Mouse (Mus musculus): Measurements from ENCODE around the gene Tmem211.

Tmem211 gene

GRCm38 (mm10) chr5:113212156-113212835 lies 14.4 kb upstream of the Tmem211 start:
- DNase-seq (ENCODE audit: low read depth, low spot score), result no peak

DNA sequence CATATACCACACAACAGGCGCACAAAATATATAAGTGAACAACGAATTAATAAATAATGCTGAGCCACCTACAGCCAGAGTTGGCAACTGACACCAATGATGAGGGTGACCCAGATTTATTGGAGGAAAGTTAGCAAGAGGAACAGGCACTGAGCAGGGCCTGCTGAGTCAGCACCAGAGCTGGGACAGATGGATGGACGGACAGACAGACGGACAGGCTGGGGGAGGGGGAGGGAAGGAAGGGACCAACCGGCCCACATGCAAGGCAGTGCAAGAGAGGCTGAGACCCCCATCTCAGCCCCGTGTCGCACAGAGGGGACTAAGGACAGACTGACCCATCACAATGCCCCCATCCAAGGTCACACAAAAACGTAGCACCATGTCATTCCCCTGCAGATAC lies 12.7 kb upstream of the Tmem211 start:
- DNase-seq (ENCODE audit: low read depth, low spot score), result no peak

DNA sequence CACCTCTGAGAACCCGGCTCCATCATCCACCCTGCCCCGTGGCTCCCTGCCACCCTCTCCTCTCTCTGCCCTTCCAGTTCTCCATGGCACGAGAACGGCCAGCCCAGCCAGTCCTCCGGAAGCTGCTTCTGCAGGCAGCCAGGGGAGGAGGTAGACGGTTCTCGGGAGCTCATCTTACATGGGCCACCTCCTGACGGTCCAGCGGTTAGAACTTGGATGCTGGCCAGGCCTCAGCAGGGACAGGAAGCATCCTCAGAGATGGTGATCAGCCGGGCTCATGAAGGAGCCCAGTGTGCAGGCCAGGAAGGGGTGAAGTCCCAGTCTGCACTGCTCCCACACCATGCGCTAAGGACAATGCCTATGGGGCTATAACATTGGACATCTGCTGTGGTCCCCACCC lies 12.3 kb upstream of the Tmem211 start:
- DNase-seq (ENCODE audit: low read depth, low spot score), result no peak

- no peak for DNase-seq (ENCODE audit: low read depth, low spot score)
These were observed 11.1 kb upstream of the Tmem211 start for GRCm38 (mm10) chr5:113215610-113216011.

- DNase-seq (ENCODE audit: low read depth, low spot score), result no peak
These were observed 10.3 kb upstream of the Tmem211 start for GRCm38 (mm10) chr5:113216328-113216960.

- no peak for DNase-seq (ENCODE audit: low read depth, low spot score)
These were observed 9.6 kb upstream of the Tmem211 start for GRCm38 (mm10) chr5:113217076-113217475.

DNA sequence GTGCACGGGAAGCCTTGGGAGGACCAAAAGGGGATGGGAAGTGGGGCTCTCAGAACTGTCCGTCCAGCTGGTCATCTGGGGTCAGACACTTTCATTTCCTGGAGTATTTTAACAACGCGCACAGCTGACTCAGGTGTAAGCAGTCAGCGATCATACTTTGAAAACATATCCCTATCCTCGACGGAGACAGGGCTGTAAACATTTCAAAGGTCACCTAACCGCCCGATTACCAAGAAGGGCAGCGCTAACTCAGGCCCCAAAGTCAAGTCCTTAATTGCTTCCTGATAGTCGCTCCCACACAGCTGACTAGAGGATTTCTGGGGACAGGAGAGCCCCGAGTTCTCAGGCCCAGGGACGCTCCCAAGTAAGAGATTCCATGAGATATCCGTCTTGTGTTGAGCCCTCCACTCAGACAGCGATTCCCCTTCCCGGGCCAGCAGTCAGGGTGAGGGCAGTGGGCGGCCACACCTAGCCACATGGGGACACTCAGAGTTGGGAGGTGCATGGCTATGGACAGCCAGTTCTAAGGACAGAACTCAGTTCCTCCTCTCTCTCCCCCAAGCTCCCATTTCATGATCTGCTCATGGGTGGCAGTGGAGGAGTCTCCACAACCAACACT lies 8.0 kb upstream of the Tmem211 start:
- no peak for DNase-seq (ENCODE audit: low read depth, low spot score)

- no peak for DNase-seq (ENCODE audit: low read depth, low spot score)
These were observed 7.3 kb upstream of the Tmem211 start for GRCm38 (mm10) chr5:113219450-113219849.

DNA sequence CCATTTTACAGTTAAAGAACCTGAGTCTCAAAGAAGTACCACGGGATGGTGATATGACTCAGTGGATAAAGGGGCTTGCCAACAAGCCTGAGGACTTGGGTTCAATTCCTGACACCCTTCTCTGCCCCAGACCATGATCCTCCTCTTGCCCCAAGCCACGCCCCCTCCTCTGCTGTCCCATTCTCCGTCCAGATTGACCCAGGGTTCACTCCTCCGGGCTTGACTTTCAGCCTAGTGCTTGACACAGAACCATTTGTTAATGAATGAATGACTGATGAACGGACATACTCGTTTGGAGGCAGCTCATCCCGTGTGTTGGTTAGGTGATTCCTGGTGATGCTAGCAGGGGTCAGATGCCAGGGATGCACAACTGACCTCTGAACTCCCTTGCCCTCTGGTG lies 6.8 kb upstream of the Tmem211 start:
- no peak for DNase-seq (ENCODE audit: low read depth, low spot score)

GRCm38 (mm10) chr5:113220383-113221146 lies 6.1 kb upstream of the Tmem211 start:
- no peak for DNase-seq (ENCODE audit: low read depth, low spot score)

DNA sequence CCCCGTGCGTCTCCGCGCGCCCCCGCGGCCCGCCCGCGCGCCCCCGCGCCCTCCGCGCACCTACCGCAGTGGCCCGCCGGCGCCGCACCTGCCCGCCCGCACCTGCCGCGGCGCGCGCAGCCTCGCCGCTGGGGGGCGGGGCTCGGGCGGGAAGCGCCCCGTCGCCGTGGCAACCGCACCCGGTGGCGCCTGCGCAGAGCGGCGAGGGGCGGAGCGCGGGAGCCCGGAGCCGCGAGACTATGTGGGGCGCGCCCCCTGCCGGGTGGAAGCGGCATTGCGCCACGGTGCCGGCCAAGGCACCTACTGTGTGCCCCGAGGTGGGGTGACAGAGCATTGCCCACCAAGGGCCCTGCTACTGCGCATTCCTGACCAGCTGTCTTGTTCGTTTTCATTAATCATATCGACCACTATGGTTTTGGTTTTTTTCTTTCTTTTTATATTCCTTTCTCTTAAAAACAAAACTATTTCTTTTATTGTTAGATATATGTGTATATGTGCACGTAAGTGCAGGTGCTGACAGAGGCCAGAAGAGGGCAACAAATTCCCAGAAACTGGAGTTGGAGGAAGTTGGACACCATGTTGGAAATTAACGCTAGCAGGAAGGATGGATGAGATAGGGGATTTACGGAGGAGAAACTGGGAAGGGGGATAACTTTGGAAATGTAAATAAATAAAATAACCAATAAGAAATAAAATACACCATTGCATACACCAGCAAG lies 5.4 kb upstream of the Tmem211 start, which contains the start of gene 2900026A02Rik:
Gene 2900026A02Rik (minus strand): TSS at position 90 of the 719 bp plus-strand sequence.
- DNase-seq (ENCODE audit: low read depth, low spot score), result peak; percentile 71

DNA sequence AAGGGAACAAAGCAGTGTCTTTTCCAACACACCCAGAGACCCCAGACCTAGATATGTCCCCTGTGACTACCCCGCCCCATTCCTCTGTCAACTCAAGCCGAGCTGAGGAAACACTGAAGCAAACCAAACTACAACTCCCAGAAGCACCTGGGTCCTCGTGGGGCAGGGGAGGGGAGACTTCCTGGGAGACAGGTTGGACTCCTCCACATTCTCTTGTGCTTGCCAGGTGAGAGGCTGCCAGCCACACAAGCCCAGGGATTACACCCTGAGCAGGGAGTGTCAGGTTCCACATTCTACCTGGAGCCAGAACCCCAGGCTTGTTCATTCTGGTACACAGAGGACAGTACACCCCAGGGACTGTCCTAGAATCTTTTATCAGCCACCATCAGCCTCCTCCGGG lies 2.8 kb upstream of the Tmem211 start:
- no peak for DNase-seq (ENCODE audit: low read depth, low spot score)

DNA sequence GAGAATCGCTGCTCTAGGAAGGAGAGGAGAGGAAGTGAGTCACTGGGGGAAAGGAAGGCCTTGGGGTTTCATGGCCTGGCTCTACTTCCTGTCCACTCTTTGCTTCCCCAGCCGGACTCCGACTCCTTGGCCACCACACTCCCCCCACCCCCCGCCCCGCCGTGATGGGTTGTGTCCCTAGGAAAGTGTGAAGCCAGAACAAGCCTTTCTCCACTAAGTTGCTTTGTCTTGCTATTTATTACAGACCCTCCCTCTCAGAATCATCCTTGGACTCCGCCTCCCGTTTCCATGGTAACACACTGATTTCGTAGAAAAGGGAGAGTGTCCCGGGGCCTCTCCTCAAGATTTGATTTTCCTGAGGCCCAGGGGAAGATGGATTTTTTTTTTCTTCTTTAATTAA lies 1.4 kb upstream of the Tmem211 start:
- DNase-seq (ENCODE audit: low read depth, low spot score), result no peak

GRCm38 (mm10) chr5:113225686-113226435 lies 848 bp upstream of the Tmem211 start:
- DNase-seq (ENCODE audit: low read depth, low spot score), result no peak

DNA sequence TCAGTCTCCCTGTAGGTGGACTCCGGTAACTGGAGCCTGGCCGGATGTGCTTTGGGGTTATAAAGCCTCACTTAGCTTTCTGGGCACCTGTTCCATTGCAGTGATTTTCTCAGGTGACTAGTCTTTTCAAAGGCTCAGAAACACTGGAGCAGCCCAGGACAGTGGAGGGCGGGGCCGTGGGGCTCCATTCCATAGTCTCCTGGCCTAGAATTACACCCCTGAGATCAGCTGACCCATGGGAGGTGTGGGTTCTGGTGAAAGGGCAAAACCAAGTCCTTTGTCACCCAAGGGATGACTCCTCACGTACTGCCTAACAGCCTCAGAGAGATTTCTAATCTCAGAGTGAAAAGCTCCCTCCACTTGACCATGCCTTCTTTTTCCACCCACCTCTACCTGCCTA lies 3.5 kb downstream of the Tmem211 start:
- no peak for DNase-seq (ENCODE audit: low read depth, low spot score)

GRCm38 (mm10) chr5:113249263-113249930 lies 22.7 kb downstream of the Tmem211 start:
- DNase-seq (ENCODE audit: low read depth, low spot score), result no peak

DNA sequence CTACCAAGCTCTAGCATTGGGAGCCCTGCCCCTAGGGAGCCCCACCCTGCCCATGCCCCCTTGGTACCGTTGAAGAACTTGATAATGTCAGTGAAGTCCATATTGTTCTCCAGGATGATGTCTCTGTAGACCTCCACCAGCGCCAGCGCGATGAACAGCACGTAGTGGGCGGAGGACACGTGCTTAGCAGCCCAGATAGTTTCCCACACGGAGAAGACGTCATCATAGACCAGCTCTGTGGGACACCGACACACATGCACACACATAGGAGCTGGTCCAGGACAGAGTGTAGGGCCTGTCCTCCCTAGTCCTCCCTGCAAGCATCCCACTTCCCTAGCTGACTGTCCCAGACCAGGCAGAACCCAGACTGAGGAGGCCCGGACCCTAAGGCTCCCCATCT lies 24.1 kb downstream of the Tmem211 start:
- no peak for DNase-seq (ENCODE audit: low read depth, low spot score)

DNA sequence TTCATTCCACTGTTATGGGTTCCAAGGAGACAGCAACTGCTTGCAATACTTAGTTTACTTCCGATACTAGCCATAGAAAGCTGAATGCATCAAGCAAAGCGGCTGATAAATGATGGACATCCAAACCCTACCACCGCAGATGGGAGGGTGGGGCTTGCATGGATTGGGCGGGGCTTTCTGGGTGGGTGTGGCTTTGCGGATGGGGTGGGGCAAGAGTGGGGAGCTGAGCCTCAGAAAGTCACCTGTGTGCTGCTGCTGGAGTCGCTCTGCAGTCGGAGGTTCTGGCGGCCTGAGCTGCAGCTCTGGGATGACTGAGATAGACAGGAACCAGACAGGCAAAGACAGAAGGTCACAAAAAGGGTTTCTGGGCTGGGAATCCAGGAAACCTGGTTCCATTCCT lies 38.9 kb downstream of the Tmem211 start:
- DNase-seq (ENCODE audit: low read depth, low spot score), result no peak

GRCm38 (mm10) chr5:113268246-113268645 lies 41.5 kb downstream of the Tmem211 start:
- no peak for DNase-seq (ENCODE audit: low read depth, low spot score)

DNA sequence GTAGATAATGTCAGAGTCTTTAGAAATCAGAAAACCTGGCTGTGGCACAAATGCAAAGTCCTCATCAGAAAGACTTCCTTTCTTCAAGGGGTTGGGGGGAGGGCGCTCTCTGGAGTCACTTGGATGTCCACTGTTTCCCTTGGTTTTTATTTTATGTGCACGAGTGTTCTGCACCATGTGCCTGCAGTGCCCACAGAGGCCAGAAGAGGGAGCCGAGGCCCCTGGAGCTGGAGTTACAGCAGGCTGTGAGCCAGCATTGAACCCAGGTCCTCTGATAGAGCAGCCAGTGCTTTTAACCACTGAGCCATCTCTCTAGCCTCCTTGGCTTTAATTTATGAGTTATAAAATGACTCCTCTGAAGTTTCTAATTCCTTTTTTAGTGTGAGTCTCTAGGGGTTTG lies 43.3 kb downstream of the Tmem211 start:
- DNase-seq (ENCODE audit: low read depth, low spot score), result no peak

All from retina, postnatal 7 days (tissue).